Mouse (Mus musculus) liver, embryonic 14.5 days (tissue): Measurements from ENCODE around the gene Abca1.

ENCODE experiments used
- CTCF ChIP-seq: IDR thresholded peaks from 2 replicates; pipeline ENCODE4 v1.5.1; 2016; ENCODE audit warnings: antibody characterized with exemption, low read depth, control low read depth
- EP300 ChIP-seq: IDR thresholded peaks from 2 replicates; pipeline ENCODE4 v1.6.1; 2016; ENCODE audit warnings: antibody characterized with exemption, low read depth

GRCm38 (mm10) chr4:53082451-53082850 lies 77.2 kb downstream of the Abca1 start:
- TF ChIP-seq EP300 (no peak), CTCF (no peak)
